Comparison of ENCODE assay signal across 11 mouse cellular contexts in the genomic region with DNA sequence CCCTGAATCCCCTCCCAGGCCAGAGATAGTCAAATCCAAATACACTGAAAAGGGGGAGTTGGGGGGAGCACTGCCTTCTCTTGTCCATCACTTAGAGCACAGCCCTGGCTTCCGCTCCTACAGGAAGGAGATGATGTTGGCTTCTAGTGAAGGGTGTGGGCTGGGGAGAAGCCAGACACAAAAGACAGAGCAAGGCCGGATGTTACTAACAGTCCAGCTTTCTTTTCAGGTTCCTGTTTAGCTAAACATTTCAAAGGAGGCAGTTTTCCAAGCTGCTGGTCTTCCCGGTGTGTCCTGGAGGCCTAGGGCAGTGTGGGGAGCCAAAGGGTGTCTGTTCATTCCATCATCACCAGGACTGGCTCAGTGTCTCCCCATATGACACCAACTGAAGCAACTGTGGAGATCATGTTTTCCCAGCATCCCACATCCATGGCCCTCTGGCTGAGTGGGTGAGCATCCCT.
A peak's percentile ranks its signal among the peaks of the same experiment; 100 is the strongest.
DNase-seq lines count a peak whose midpoint lies in the region; ATAC-seq lines count a peak whose summit lies in the region.
"Had no signal": no experiment of that assay in that cellular context is flagged by ENCODE, and none has a peak within 500 bp of the region (broad histone marks: within the 10 kb centered on the region; RNA-seq: fewer than 3 reads in every experiment).

No protein-coding gene starts in this region.

- H3K9ac ChIP-seq in hindbrain, embryonic 12.5 days: no peak overlapping the region
- H3K9ac ChIP-seq in heart, embryonic 13.5 days: no peak overlapping the region
- no peak overlapping the region for H3K9ac ChIP-seq in kidney, embryonic 16.5 days (replicated peaks; ENCODE audit: low read length)
- H3K9ac ChIP-seq: forebrain, embryonic 15.5 days had no signal

- no peaks in the 10 kb centered on the region for H3K36me3 ChIP-seq in hindbrain, embryonic 10.5 days
- H3K36me3 ChIP-seq in hindbrain, embryonic 12.5 days: no peaks in the 10 kb centered on the region
- no peaks in the 10 kb centered on the region for H3K36me3 ChIP-seq in heart, embryonic 13.5 days
- H3K36me3 ChIP-seq in kidney, embryonic 16.5 days (ENCODE audit: insufficient read depth, low read length): no peaks in the 10 kb centered on the region
- H3K36me3 ChIP-seq: forebrain, embryonic 15.5 days had no signal

- H3K9me3 ChIP-seq in hindbrain, embryonic 10.5 days: peaks cover 11% of the 10 kb centered on the region
- peaks cover 7% of the 10 kb centered on the region; the same call in 1 of the 2 replicates for H3K9me3 ChIP-seq in hindbrain, embryonic 12.5 days (replicated peaks)
- H3K9me3 ChIP-seq in heart, embryonic 13.5 days: peaks cover 13% of the 10 kb centered on the region; the same call in 1 of the 2 replicates
- H3K9me3 ChIP-seq in kidney, embryonic 16.5 days (ENCODE audit: low read length): peaks cover 10% of the 10 kb centered on the region
- H3K9me3 ChIP-seq: forebrain, embryonic 15.5 days had no signal

- DNase-seq in hindbrain, embryonic 10.5 days (ENCODE audit: low spot score): no peak
- DNase-seq in lung, postnatal 25 days (ENCODE audit: low spot score): peak; percentile 86
- DNase-seq in ovary, adult 18-20 months (ENCODE audit: low spot score): no peak
- no peak for DNase-seq in embryo, embryonic 11 days
- DNase-seq in cerebellum, postnatal 4 days (ENCODE audit: low spot score in 2 of 2): no peak
- DNase-seq: cerebellum, postnatal 25 days had no signal

- no peak overlapping the region for H3K4me3 ChIP-seq in hindbrain, embryonic 10.5 days
- H3K4me3 ChIP-seq in hindbrain, embryonic 12.5 days: no peak overlapping the region
- no peak overlapping the region for H3K4me3 ChIP-seq in heart, embryonic 13.5 days
- no peak overlapping the region for H3K4me3 ChIP-seq in kidney, embryonic 16.5 days (ENCODE audit: low read length)
- H3K4me3 ChIP-seq: forebrain, embryonic 15.5 days had no signal

- peaks cover 2% of the 10 kb centered on the region; the same call in 1 of the 2 replicates for H3K4me1 ChIP-seq in hindbrain, embryonic 10.5 days (replicated peaks)
- no peaks in the 10 kb centered on the region for H3K4me1 ChIP-seq in hindbrain, embryonic 12.5 days
- H3K4me1 ChIP-seq in heart, embryonic 13.5 days: peaks cover 30% of the 10 kb centered on the region
- H3K4me1 ChIP-seq in kidney, embryonic 16.5 days (ENCODE audit: insufficient read depth, low read length): peaks cover 16% of the 10 kb centered on the region; the same call in 1 of the 2 replicates

- H3K27me3 ChIP-seq in hindbrain, embryonic 10.5 days (ENCODE audit: insufficient read depth, poor library complexity, severe bottlenecking): no peaks in the 10 kb centered on the region
- H3K27me3 ChIP-seq in hindbrain, embryonic 12.5 days: no peaks in the 10 kb centered on the region
- H3K27me3 ChIP-seq in heart, embryonic 13.5 days (replicated peaks): no peaks in the 10 kb centered on the region
- H3K27me3 ChIP-seq in kidney, embryonic 16.5 days (ENCODE audit: insufficient read depth, low read length): no peaks in the 10 kb centered on the region
- H3K27me3 ChIP-seq: forebrain, embryonic 15.5 days had no signal

- 85% methylated on average over 3 of the region's 3 CpGs for WGBS in hindbrain, embryonic 10.5 days
- 87% methylated on average over 3 of the region's 3 CpGs for WGBS in hindbrain, embryonic 12.5 days
- 60% methylated on average over 3 of the region's 3 CpGs for WGBS in heart, embryonic 13.5 days
- WGBS in kidney, embryonic 16.5 days: 84% methylated on average over 3 of the region's 3 CpGs

- H3K27ac ChIP-seq in hindbrain, embryonic 10.5 days: peak overlapping the region; percentile 53
- no peak overlapping the region for H3K27ac ChIP-seq in hindbrain, embryonic 12.5 days
- peak overlapping the region; percentile 32; the same call in 1 of the 2 replicates for H3K27ac ChIP-seq in heart, embryonic 13.5 days (replicated peaks)
- H3K27ac ChIP-seq in kidney, embryonic 16.5 days (ENCODE audit: low read length): no peak overlapping the region; the same call in 1 of the 2 replicates
- H3K27ac ChIP-seq: forebrain, embryonic 15.5 days had no signal

- no peak overlapping the region for H3K4me2 ChIP-seq in hindbrain, embryonic 12.5 days (replicated peaks)
- no peak overlapping the region for H3K4me2 ChIP-seq in heart, embryonic 13.5 days
- H3K4me2 ChIP-seq in kidney, embryonic 16.5 days (replicated peaks; ENCODE audit: low read depth, low read length): no peak overlapping the region
- H3K4me2 ChIP-seq: forebrain, embryonic 15.5 days; liver, embryonic 11.5 days had no signal

- ATAC-seq in hindbrain, embryonic 12.5 days (ENCODE audit: low FRiP score): no peak
- ATAC-seq in heart, embryonic 13.5 days (ENCODE audit: extremely low read depth, insufficient number of reproducible peaks, low FRiP score, low TSS enrichment): no peak
- 0 out of 2 replicates have a peak, but pooled peaks have one; percentile 57 for ATAC-seq in kidney, embryonic 16.5 days (ENCODE audit: low FRiP score, low TSS enrichment)
- ATAC-seq: forebrain, embryonic 15.5 days had no signal

Comparison
In these comparisons a context has a peak if more than half of its experiments do, and no peak if none do; other contexts are left out.
1. H3K27ac ChIP-seq: peak in hindbrain, embryonic 10.5 days (single experiment) and heart, embryonic 13.5 days (single experiment); none in hindbrain, embryonic 12.5 days (single experiment) and kidney, embryonic 16.5 days (single experiment).